Mouse (Mus musculus) embryo, embryonic 9.5 days (tissue): ENCODE results near the gene Rad18.
"Not testable (repeated sequence)": the region's sequence is repeated elsewhere in the genome, so short reads cannot be mapped to it uniquely, and the experiment has no call there.

ENCODE experiments used
- DNase-seq: peaks from one replicate; pipeline ENCODE4 v3.0.0-alpha.2; 2017; ENCODE audit errors: extremely low spot score

The Rad18 gene

GRCm38 (mm10) chr6:112696056-112696950 lies at the start of gene Rad18:
Gene Rad18 (minus strand): TSS chr6:112696686.
- peak; percentile 87 for DNase-seq

GRCm38 (mm10) chr6:112742297-112742696 lies 45.8 kb upstream of the Rad18 start:
- DNase-seq: no peak

- no peak for DNase-seq
Measured at GRCm38 (mm10) chr6:112741766-112742165, 45.3 kb upstream of the Rad18 start.

- DNase-seq: no peak
Measured at GRCm38 (mm10) chr6:112739635-112740034, 43.1 kb upstream of the Rad18 start.

GRCm38 (mm10) chr6:112738924-112739323 lies 42.4 kb upstream of the Rad18 start:
- no peak for DNase-seq

- DNase-seq: no peak
Measured at GRCm38 (mm10) chr6:112736471-112736870, 40.0 kb upstream of the Rad18 start.

- DNase-seq: no peak
Measured at GRCm38 (mm10) chr6:112735054-112735453, 38.6 kb upstream of the Rad18 start.

GRCm38 (mm10) chr6:112733942-112734341 lies 37.5 kb upstream of the Rad18 start:
- DNase-seq: no peak

- DNase-seq: no peak
Measured at GRCm38 (mm10) chr6:112732434-112732833, 35.9 kb upstream of the Rad18 start.

GRCm38 (mm10) chr6:112731386-112731785 lies 34.9 kb upstream of the Rad18 start:
- no peak for DNase-seq

GRCm38 (mm10) chr6:112728760-112729422 lies 32.4 kb upstream of the Rad18 start:
- peak; percentile 84 for DNase-seq

- no peak for DNase-seq
Measured at GRCm38 (mm10) chr6:112725468-112725867, 29.0 kb upstream of the Rad18 start.

- no peak for DNase-seq
Measured at GRCm38 (mm10) chr6:112720409-112721080, 24.1 kb upstream of the Rad18 start.

GRCm38 (mm10) chr6:112719983-112720382 lies 23.5 kb upstream of the Rad18 start:
- DNase-seq: no peak

- no peak for DNase-seq
Measured at GRCm38 (mm10) chr6:112717168-112717567, 20.7 kb upstream of the Rad18 start.

- no peak for DNase-seq
Measured at GRCm38 (mm10) chr6:112713951-112714350, 17.5 kb upstream of the Rad18 start.

GRCm38 (mm10) chr6:112702296-112702695 lies 5.8 kb upstream of the Rad18 start:
- DNase-seq: not testable (repeated sequence)

- DNase-seq: peak; percentile 39
Measured at GRCm38 (mm10) chr6:112700392-112700791, 3.9 kb upstream of the Rad18 start.

- no peak for DNase-seq
Measured at GRCm38 (mm10) chr6:112699115-112699514, 2.6 kb upstream of the Rad18 start.

- DNase-seq: no peak
Measured at GRCm38 (mm10) chr6:112694492-112694891, 2.0 kb downstream of the Rad18 start.

- DNase-seq: no peak
Measured at GRCm38 (mm10) chr6:112691523-112691922, 5.0 kb downstream of the Rad18 start.

- no peak for DNase-seq
Measured at GRCm38 (mm10) chr6:112688033-112688432, 8.5 kb downstream of the Rad18 start.
